Mouse (Mus musculus): ENCODE measurements around the gene Hyou1. TPM values are rescaled to one million over a fixed set of nuclear protein-coding genes. Genes with fewer than 3 reads are reported as not detected.

Gene Hyou1
- polyA plus RNA-seq (2012; rRNA removed): 16.7 and 17.4 TPM in 2 replicates

DNA sequence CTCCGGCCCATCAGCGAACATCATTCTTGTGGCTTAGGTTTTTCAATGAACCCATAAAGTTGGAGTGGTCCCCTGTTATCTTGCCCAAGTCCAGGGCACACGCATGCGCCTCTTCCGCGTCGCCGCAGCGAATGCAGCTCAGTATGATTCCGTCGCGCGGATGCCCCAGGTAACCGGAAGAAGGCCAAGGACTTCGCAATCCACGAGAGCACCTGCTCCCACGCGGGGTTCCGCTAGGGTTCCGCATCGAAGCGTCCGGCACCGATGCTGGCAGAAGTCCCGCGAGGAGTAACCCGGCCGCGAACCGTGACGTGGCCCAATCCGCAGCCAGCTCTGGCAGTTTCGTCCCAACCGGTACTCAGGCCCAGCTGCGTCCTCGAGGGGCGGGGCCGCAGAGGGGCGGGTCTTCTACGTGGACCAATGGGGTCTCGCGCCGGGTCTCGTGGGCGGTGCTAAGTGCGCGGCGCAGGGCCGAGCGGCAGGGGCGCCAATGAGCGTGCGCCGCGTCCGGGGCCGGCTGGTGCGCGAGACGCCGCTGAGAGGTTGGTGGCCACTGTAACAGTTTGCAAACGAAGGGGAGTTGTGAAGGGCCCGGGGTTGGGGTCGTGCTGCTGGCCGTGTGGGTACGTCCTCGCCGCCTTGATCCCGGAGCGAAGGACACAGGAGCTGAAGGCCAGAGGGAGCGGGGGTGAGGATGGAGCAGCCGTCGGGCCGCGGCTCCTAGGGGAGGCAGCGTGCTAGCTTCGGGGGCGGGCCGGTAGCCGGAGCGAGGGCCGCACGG, at the start of gene Hyou1:
TSS of gene Hyou1 (plus strand) at position 437 of the 781 bp plus-strand sequence.

DNA sequence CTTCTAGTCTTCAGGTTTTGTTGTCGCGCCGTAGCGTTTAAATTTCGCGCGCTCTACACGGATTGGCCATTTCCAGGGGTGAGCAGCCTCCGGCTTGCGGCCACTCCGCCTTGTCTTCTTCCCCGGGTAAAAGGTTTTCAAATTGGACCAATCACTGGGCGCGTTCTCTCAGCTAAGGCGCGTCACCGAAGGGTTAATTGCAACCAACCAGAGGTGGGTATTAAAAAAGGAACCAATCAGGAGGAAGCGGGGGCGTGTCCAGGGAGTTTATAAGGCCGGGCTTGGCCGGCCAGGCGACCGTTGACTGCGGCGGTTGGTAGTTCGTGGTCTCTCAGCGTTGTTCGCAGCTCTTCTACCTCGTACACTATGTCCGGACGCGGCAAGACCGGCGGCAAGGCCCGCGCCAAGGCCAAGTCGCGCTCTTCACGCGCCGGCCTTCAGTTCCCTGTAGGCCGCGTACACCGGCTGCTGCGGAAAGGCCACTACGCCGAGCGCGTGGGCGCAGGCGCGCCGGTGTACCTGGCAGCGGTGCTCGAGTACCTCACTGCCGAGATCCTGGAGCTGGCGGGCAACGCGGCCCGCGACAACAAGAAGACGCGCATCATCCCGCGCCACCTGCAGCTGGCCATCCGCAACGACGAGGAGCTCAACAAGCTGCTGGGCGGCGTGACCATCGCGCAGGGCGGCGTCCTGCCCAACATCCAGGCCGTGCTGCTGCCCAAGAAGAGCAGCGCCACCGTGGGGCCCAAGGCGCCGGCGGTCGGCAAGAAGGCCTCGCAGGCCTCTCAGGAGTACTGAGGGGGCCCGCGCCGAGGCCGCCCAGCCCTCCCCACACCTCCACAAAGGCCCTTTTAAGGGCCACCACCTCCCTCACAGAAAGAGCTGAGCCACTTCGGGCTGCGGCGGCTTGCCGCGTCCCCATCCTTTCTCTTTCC, 44.6 kb upstream of the Hyou1 start, which contains the start of gene H2afx:
TSS of gene H2afx (plus strand) at position 299 of the 935 bp plus-strand sequence.

DNA sequence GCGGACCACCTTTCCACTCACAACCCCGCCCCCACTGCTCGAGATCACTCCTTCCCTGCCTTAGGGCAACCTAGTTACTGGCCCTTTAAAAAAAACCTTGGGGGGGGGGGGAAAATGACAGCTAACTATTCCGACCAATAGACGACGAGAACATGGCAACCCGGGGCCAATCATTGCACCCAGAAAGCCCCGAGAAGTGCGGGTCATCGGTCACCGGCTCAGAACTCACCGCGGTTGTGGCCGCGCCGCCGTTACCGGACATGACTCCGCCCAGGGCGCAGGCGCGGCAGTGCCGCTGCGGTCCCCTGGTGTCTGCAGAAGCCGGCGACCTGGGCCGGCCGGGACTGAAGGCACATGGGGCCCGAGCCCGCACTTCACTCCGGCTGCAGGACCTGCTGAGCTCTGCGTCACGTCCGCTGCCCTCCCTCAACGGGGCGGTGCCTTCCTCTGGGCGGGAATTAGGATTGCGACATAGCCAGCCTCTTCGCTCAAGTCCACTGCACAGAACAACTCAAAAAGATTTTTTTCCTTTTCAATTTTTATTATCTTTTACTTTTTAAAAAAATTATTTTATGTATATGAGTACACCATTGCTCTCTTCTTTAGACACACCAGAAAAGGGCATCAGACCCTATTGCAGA, 35.4 kb upstream of the Hyou1 start, which contains the start of gene Hmbs:
TSS of gene Hmbs (minus strand) at position 448 of the 641 bp plus-strand sequence.

DNA sequence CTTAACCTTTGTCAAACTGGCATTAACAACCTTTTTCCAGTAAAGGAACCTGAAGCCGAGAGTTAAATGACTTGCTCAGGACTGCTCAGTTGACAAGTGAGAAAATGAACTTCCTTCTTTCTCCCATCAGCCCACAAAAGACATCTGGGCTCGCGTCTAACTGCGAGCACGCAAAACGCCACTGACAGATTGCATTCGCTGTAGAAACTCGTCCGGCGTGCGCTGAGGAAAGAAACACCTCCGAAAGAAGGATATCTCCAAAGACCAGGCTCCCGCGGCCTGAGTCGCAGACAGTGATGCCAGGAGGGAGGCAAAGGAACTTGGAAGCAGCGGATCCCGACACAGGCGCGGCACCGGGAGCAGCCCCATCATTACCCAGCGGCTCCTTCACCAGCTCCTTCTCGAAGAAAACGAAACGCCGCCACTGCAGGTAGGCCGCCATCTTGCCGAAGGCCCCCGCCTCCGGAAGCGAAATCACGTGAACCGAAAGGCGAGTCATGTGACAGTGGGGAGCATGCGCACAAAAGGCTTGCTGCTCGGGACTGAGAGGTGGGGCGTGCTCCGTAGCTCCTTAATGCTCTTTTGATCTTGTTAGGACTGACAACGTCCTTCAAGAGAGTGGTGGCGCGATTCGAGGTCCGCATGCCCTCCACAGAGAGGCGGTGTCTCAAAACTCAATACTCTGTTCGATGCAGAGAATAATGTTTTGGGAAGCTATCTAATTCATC, 17.9 kb upstream of the Hyou1 start, which contains the start of gene Vps11:
TSS of gene Vps11 (minus strand) at position 481 of the 728 bp plus-strand sequence.

DNA sequence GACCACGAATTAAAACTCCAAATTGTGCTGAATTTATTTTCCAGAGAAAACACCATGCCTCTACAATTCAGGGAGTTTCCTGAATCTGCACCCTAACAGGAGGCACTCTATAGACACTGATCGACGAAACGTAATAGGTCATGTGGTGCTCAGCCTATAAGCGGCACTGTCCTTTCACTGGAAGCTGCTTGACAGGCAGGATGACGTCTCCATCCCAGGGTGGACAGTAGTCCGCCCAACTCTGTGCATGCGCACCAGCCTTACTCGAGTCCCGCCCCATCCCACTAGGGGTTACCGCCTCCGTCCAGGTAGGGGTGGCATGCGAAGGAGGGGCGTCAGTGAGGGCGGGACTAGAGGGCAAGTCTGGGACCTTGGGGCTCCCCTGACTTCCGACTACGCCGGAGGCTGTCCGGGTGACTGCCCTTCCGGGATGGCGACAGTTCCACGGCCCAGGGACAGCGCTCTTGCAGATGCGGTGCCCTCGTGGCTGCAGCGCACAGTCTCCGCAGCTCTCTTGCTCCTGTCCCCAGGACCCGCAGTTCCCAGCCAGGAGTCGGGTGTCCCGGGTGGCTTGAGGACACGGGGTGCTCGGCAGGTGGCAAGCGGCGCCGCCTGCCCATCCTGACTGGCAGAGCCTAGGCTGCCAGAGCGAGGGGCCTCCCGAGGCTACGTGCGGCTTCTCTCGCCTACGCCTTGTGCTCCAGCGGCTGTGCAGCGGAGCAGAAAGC, 17.6 kb downstream of the Hyou1 start, which contains the start of gene Slc37a4:
TSS of gene Slc37a4 (plus strand) at position 169 of the 728 bp plus-strand sequence.

DNA sequence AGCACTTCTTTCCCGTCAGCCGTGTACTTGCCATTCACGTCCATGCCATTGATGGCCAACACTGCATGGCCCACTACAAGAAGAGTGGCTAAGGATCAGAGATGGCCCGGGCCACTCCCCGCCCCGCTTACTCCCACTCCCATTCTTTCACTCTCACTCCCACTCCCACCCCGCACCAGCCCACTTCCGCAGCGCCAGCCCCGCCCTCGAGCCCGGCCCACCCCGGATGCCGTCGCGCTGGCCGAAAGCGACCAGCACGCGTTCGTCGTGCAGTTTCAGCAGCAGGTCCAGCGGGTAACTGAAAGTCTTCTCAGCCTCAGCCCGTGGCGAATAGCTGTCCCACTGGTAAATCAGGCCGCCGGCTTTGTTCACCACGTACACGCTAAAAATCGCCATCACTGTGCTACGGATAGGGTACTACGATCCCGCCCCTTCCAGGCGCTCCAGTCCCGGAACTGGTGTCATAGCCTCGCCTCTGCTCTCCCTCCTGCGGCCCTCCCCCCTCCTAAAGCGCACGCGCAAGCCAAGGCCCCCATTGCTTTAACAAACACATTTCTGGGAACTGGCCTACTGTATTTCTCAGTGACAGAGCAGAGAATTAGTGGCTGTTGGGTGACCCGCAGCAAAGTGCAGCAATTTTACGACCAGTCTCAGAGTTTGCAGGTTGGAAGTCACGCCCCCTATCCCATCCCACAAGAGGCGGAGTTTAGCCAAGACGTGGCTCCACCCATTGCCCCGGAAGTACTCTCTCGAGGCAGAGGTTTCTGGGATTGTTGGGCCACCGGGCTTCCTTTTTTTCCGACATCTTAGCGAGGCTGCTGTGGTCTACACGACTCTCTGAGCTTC, 27.8 kb downstream of the Hyou1 start, which contains the start of the genes Rps25 and Trappc4:
TSS of gene Rps25 (plus strand) at position 234 of the 846 bp plus-strand sequence.
TSS of gene Trappc4 (minus strand) at position 695 of the 846 bp plus-strand sequence.

DNA sequence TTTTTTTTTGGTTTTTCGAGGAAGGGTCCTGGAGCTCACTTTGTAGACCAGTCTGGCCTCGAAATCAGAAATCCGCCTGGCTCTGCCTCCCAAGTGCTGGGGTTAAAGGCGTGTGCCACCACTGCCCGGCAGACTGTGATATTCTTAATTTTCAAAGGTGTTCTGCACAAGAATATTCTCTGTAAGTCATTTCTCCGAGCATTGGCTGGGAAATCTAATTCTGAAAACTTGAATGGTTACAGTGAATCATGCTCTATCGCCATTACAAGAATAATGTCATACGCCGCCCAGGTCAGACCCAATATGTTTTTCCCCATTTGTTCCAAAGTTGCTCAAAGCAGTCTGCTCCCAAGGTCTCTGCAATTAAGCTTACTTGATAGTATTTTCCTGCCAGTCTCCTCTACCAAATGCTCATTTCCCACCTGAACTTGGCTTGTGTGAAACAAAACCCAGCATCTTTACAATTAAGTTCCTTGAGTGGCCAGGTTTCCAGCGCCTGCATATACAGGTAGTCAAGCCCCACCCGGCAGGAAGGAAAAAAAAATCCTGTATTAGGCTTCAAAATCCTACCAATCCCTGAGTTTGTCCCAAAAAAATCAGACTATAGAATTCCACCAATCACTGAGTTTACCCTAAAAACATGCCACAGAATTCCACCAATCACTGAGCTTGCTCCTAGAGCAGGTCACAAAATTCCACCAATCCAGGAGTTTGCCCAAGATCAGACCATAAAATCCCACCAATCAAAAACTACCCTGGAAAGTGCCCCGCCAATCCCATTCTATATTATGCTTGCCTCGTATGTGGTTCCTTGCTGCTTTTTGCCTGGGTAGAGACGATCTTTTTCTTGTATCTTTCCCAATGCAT, 39.5 kb downstream of the Hyou1 start, which contains the start of gene Ccdc84:
TSS of gene Ccdc84 (minus strand) at position 51 of the 867 bp plus-strand sequence.

DNA sequence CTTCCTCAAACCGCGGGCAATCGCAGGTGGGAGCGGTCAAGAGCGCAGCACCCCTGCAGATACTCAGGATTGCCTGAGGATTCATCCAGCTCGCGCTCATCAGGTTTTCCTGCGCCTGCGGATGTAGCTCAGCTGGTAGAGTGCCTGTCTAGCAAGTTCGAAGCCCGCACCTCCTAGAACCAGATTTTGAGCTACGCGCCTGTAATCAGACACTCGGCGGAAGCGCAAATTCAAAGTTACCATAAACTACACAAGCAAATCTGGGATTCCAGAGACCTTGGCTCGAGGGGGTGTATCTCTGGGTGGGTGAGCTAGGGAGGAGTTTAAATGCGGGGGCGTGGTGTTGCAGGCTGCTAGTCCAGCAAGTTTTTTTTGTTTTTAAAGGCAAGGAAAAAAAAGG, 61.7 kb downstream of the Hyou1 start, which contains the start of gene Foxr1:
TSS of gene Foxr1 (minus strand) at position 176 of the 400 bp plus-strand sequence.

Other genes starting within 250 kb of the Hyou1 start
- gene Mcam, start 245.0 kb upstream of the Hyou1 start, polyA plus RNA-seq (2012; rRNA removed): 6.0 and 6.2 TPM in 2 replicates
- 3.9 and 4.7 TPM in 2 replicates for gene Cbl, start 145.4 kb upstream of the Hyou1 start, polyA plus RNA-seq (2012; rRNA removed)
- gene Ccdc153, start 138.8 kb upstream of the Hyou1 start, polyA plus RNA-seq (2012; rRNA removed): not detected in 2 replicates
- 0.02 and 0.03 TPM in 2 replicates for gene Pdzd3, start 128.0 kb upstream of the Hyou1 start, polyA plus RNA-seq (2012; rRNA removed)
- gene Nlrx1, start 110.9 kb upstream of the Hyou1 start, polyA plus RNA-seq (2012; rRNA removed): 1.2 and 1.5 TPM in 2 replicates
- 28.7 and 33.5 TPM in 2 replicates for gene Abcg4, start 90.9 kb upstream of the Hyou1 start, polyA plus RNA-seq (2012; rRNA removed)
- 12.5 and 14.0 TPM in 2 replicates for gene Hinfp, start 73.8 kb upstream of the Hyou1 start, polyA plus RNA-seq (2012; rRNA removed)
- 11.9 and 13.1 TPM in 2 replicates for gene C2cd2l, start 59.2 kb upstream of the Hyou1 start, polyA plus RNA-seq (2012; rRNA removed)
- 13.1 and 16.7 TPM in 2 replicates for gene Dpagt1, start 53.5 kb upstream of the Hyou1 start, polyA plus RNA-seq (2012; rRNA removed)
- 143 and 182 TPM in 2 replicates for gene H2afx, start 44.8 kb upstream of the Hyou1 start, polyA plus RNA-seq (2012; rRNA removed)
- 813 and 945 TPM in 2 replicates for gene Hmbs, start 35.3 kb upstream of the Hyou1 start, polyA plus RNA-seq (2012; rRNA removed)
- 8.6 and 11.2 TPM in 2 replicates for gene Vps11, start 17.8 kb upstream of the Hyou1 start, polyA plus RNA-seq (2012; rRNA removed)
- gene Slc37a4, start 17.4 kb downstream of the Hyou1 start, polyA plus RNA-seq (2012; rRNA removed): 14.2 and 17.2 TPM in 2 replicates
- gene Rps25, start 27.6 kb downstream of the Hyou1 start, polyA plus RNA-seq (2012; rRNA removed): 841 and 918 TPM in 2 replicates
- gene Trappc4, start 28.1 kb downstream of the Hyou1 start, polyA plus RNA-seq (2012; rRNA removed): 23.7 and 28.8 TPM in 2 replicates
- gene Ccdc84, start 39.1 kb downstream of the Hyou1 start, polyA plus RNA-seq (2012; rRNA removed): 15.2 and 18.8 TPM in 2 replicates
- gene Foxr1, start 61.6 kb downstream of the Hyou1 start, polyA plus RNA-seq (2012; rRNA removed): not detected in 2 replicates
- gene Upk2, start 75.5 kb downstream of the Hyou1 start, polyA plus RNA-seq (2012; rRNA removed): 0.11 TPM in 1 of 2 replicates, not detected in the other
- gene Bcl9l, start 103.3 kb downstream of the Hyou1 start, polyA plus RNA-seq (2012; rRNA removed): 1.3 and 1.6 TPM in 2 replicates
- gene Cxcr5, start 182.4 kb downstream of the Hyou1 start, polyA plus RNA-seq (2012; rRNA removed): 0.06 and 0.09 TPM in 2 replicates
- gene Ddx6, start 225.4 kb downstream of the Hyou1 start, polyA plus RNA-seq (2012; rRNA removed): 10.0 and 12.4 TPM in 2 replicates